Mouse (Mus musculus) CH12.LX (cell line): ENCODE measurements at regions not wholly inside any gene's neighbourhood (a gene's known extent, or its start where the extent isn't known, plus 50 kb on each side); places are given as distances from the start of the nearest gene placed in this dataset.

ENCODE experiments used
- DNase-seq: peaks from one replicate; pipeline ENCODE4 v3.0.0-alpha.2; 2013; ENCODE audit errors: extremely low read depth
- H3K27ac ChIP-seq: 2 replicates; pipeline ENCODE4 v1.5.1; 2012; ENCODE audit warnings: low read depth, mild to moderate bottlenecking, control low read depth, moderate library complexity; ENCODE audit not compliant: insufficient read depth
- H3K27me3 ChIP-seq: replicated peaks from 2 replicates; pipeline ENCODE3; 2012; ENCODE audit warnings: inconsistent platforms
- H3K36me3 ChIP-seq, 2 experiments: replicated peaks in 1 of 2; 2 replicates each; pipeline versions ENCODE3 to v1.6.1; 2012; ENCODE audit warnings: inconsistent platforms in 1 of 2, low read length in 1 of 2, mild to moderate bottlenecking in 1 of 2, mixed read lengths in 1 of 2, moderate library complexity in 1 of 2; ENCODE audit not compliant: control insufficient read depth in 1 of 2, insufficient read depth in 1 of 2
- H3K4me1 ChIP-seq, 2 experiments: 2 replicates each; pipeline ENCODE4 v1.6.1; 2012; ENCODE audit warnings: inconsistent platforms in 1 of 2, moderate library complexity in 1 of 2; ENCODE audit not compliant: insufficient read depth in 2 of 2, control insufficient read depth in 1 of 2
- H3K4me2 ChIP-seq: 2 replicates; pipeline ENCODE4 v1.6.1; 2012; ENCODE audit warnings: low read depth, mild to moderate bottlenecking, control low read depth; ENCODE audit not compliant: poor library complexity, insufficient read depth, severe bottlenecking
- H3K4me3 ChIP-seq, 3 experiments: fragments of 150-350 bp in 1 of 3; sonication (generic) in 1 of 3; replicated peaks in 1 of 3; 2 replicates each; pipeline versions ENCODE3 to v1.5.1; 2011 to 2012; ENCODE audit warnings: low read depth in 2 of 3, low read length in 2 of 3, mild to moderate bottlenecking in 2 of 3, moderate library complexity in 2 of 3, control low read depth in 1 of 3, improper control_type of control experiment in 1 of 3, inconsistent platforms in 1 of 3, mixed read lengths in 1 of 3; ENCODE audit not compliant: poor library complexity in 1 of 3
- H3K79me2 ChIP-seq: replicated peaks from 2 replicates; pipeline ENCODE4 v1.6.1; 2012; ENCODE audit warnings: mild to moderate bottlenecking, moderate library complexity; ENCODE audit not compliant: control insufficient read depth, poor library complexity, insufficient read depth, severe bottlenecking; ENCODE audit errors: extremely low read depth
- H3K9ac ChIP-seq: 2 replicates; pipeline ENCODE4 v1.6.1; 2012; ENCODE audit warnings: low read depth, mild to moderate bottlenecking, control low read depth, moderate library complexity; ENCODE audit not compliant: insufficient read depth
- H3K9me3 ChIP-seq: replicated peaks from 2 replicates; pipeline ENCODE3; 2012; ENCODE audit warnings: low read length, inconsistent platforms, mixed read lengths
- BHLHE40 ChIP-seq: IDR thresholded peaks from 2 replicates; pipeline ENCODE4 v1.6.1; 2011; ENCODE audit warnings: mild to moderate bottlenecking, low read depth, low read length, improper control_type of control experiment
- CHD2 ChIP-seq: IDR thresholded peaks from 2 replicates; pipeline ENCODE4 v1.6.1; 2011; ENCODE audit warnings: low read length, improper control_type of control experiment
- EP300 ChIP-seq: IDR thresholded peaks from 2 replicates; pipeline ENCODE4 v1.6.1; 2011; ENCODE audit warnings: low read length, improper control_type of control experiment
- HCFC1 ChIP-seq: IDR thresholded peaks from 2 replicates; pipeline ENCODE4 v1.6.1; 2012; ENCODE audit warnings: low read depth, mild to moderate bottlenecking, inconsistent platforms, low read length, improper control_type of control experiment
- IRF4 ChIP-seq: IDR thresholded peaks from 2 replicates; pipeline ENCODE4 v1.6.1; 2014; ENCODE audit warnings: low read depth, mild to moderate bottlenecking, inconsistent platforms, low read length, improper control_type of control experiment
- JUND ChIP-seq: conservative IDR thresholded peaks from 2 replicates; pipeline ENCODE4 v1.6.1; 2011; ENCODE audit warnings: low read depth, low read length, improper control_type of control experiment
- MAFK ChIP-seq: IDR thresholded peaks from 2 replicates; pipeline ENCODE4 v1.6.1; 2011; ENCODE audit warnings: low read length, improper control_type of control experiment; ENCODE audit not compliant: insufficient replicate concordance
- MAZ ChIP-seq: IDR thresholded peaks from 2 replicates; pipeline ENCODE4 v1.6.1; 2012; ENCODE audit warnings: low read depth, mild to moderate bottlenecking, inconsistent platforms, low read length, improper control_type of control experiment, moderate library complexity
- MYC ChIP-seq: IDR thresholded peaks from 2 replicates; pipeline ENCODE4 v1.6.1; 2011; ENCODE audit warnings: low read depth, mild to moderate bottlenecking, improper control_type of control experiment, low read length
- NRF1 ChIP-seq: IDR thresholded peaks from 2 replicates; pipeline ENCODE4 v1.6.1; 2014; ENCODE audit warnings: low read depth, mild to moderate bottlenecking, inconsistent platforms, low read length, improper control_type of control experiment, moderate library complexity
- POLR2AphosphoS2 ChIP-seq: IDR thresholded peaks from 2 replicates; pipeline ENCODE4 v1.6.1; 2011; ENCODE audit warnings: low read depth, low read length, improper control_type of control experiment
- RCOR1 ChIP-seq: conservative IDR thresholded peaks from 2 replicates; pipeline ENCODE4 v1.6.1; 2012; ENCODE audit warnings: low read depth, mild to moderate bottlenecking, inconsistent platforms, low read length, improper control_type of control experiment
- TBP ChIP-seq: conservative IDR thresholded peaks from 2 replicates; pipeline ENCODE4 v1.6.1; 2011; ENCODE audit warnings: low read depth, low read length, improper control_type of control experiment
- TCF12 ChIP-seq: IDR thresholded peaks from 2 replicates; pipeline ENCODE4 v1.6.1; 2014; ENCODE audit warnings: low read depth, mild to moderate bottlenecking, inconsistent platforms, low read length, improper control_type of control experiment
- USF1 ChIP-seq: IDR thresholded peaks from 2 replicates; pipeline ENCODE4 v1.6.1; 2014; ENCODE audit warnings: low read depth, mild to moderate bottlenecking, inconsistent platforms, low read length, improper control_type of control experiment
- ZC3H11A ChIP-seq: IDR thresholded peaks from 2 replicates; pipeline ENCODE4 v1.6.1; 2012; ENCODE audit warnings: low read depth, mild to moderate bottlenecking, inconsistent platforms, low read length, improper control_type of control experiment
- ZKSCAN1 ChIP-seq: IDR thresholded peaks from 2 replicates; pipeline ENCODE4 v1.6.1; 2012; ENCODE audit warnings: low read depth, inconsistent platforms, low read length, improper control_type of control experiment, borderline replicate concordance
- ZNF384 ChIP-seq: IDR thresholded peaks from 2 replicates; pipeline ENCODE4 v1.6.1; 2012; ENCODE audit warnings: low read depth, low read length, improper control_type of control experiment, inconsistent platforms
- dilution Hi-C: fragments of 300-500 bp; cut with MboI; formaldehyde crosslinking; loops from 2 replicates; pipeline ENCODE4 v1.14.3; 2020; ENCODE audit warnings: low sequenced_read_pairs; ENCODE audit not compliant: extremely low pct_unique_long_range_greater_than_20kb, extremely low pct_ligation_motif_present
- in situ Hi-C: fragments of 300-500 bp; cut with MboI; formaldehyde crosslinking; loops from 3 replicates; pipeline ENCODE4 v1.14.3; 2019; ENCODE audit warnings: low sequenced_read_pairs, low pct_ligation_motif_present, low pct_unique_long_range_greater_than_20kb, mixed read lengths

DNA sequence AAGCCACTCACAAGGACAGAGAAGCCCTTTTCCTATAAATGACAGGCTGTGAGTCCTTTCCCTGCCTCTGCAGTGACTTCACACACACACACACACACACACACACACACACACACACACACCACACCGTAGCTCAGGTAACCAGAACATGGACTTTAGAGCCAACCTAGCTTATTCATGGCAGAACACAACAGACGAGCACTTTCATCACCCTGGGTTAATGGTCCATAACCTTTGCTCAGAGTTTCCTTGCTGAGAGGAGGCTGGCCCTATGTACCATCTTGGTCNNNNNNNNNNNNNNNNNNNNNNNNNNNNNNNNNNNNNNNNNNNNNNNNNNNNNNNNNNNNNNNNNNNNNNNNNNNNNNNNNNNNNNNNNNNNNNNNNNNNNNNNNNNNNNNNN lies 2391.6 kb upstream of the 5930422O12Rik start:
- H3K27ac ChIP-seq: no peak overlapping the region
- H3K9me3 ChIP-seq: no peaks in the 10 kb centered on the region
- dilution Hi-C loops: no loop called here
- TF ChIP-seq ZNF384 (no peak), MAZ (no peak), IRF4 (no peak), TCF12 (no peak), EP300 (no peak), TBP (no peak), ZC3H11A (no peak), USF1 (no peak), CHD2 (no peak), JUND (no peak), MYC (no peak), NRF1 (no peak), BHLHE40 (no peak), POLR2AphosphoS2 (no peak), RCOR1 (no peak), MAFK (no peak), HCFC1 (no peak), ZKSCAN1 (no peak)
- TF ChIP-seq, all 38 proteins: peak for 0
- Histone ChIP-seq H3K4me3 (no peak overlapping the region), H3K27me3 (peaks cover 14% of the 10 kb centered on the region), H3K9ac (no peak overlapping the region), H3K4me1 (no peaks in the 10 kb centered on the region; a peak in 1 of 4 replicates), H3K79me2 (no peaks in the 10 kb centered on the region), H3K36me3 (no peaks in the 10 kb centered on the region), H3K4me2 (no peak overlapping the region)
- in situ Hi-C loops: loop anchor here (25.0 kb wide), 1 partner anchor 200 kb away; no protein-coding TSS in a partner anchor
- DNase-seq: no peak
